Mouse (Mus musculus) lung, adult 2 months (tissue): ENCODE data around the gene Akap9.
"Not testable (repeated sequence)": the region's sequence is repeated elsewhere in the genome, so short reads cannot be mapped to it uniquely, and the experiment has no call there.

Experiments used
- CTCF ChIP-seq: fragments of 200-500 bp; IDR thresholded peaks from 2 replicates; pipeline ENCODE4 v1.5.1; 2011; ENCODE audit warnings: mild to moderate bottlenecking, low read length, control low read depth; ENCODE audit not compliant: insufficient read depth
- POLR2A ChIP-seq: fragments of 200-500 bp; IDR thresholded peaks from 2 replicates; pipeline ENCODE4 v1.6.1; 2011; ENCODE audit warnings: low read depth, mild to moderate bottlenecking, control low read depth, low read length, borderline replicate concordance; ENCODE audit errors: extremely low read depth

DNA sequence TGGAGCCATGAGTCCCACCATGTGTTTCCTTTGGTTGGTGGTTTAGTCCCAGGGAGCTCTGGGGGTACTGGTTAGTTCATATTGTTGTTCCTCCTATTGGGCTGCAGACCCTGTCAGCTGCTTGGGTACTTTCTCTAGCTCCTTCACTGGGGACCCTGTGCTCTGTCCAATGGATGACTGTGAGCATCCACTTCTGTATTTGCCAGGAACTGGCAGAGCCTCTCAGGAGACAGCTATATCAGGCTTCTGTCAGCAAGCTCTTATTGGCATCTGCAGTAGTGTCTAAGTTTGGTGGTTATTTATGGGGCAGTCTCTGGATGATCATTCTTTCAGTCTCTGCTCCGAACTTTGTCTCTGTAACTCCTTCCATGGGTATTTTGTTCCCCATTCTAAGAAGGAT is 98.5 kb downstream of the Akap9 start:
- not testable (repeated sequence) for TF ChIP-seq CTCF, POLR2A
